Mouse (Mus musculus) spleen, postnatal 14 days (tissue): ENCODE measurements around the gene Ccnyl1.
"Not testable (repeated sequence)": the region's sequence is repeated elsewhere in the genome, so short reads cannot be mapped to it uniquely, and the experiment has no call there.

ENCODE experiments used
- DNase-seq, 2 experiments: peaks; one replicate each; pipeline ENCODE4 v3.0.0; 2021 to 2022; ENCODE audit warnings: low spot score in 2 of 2

Ccnyl1 gene

DNA sequence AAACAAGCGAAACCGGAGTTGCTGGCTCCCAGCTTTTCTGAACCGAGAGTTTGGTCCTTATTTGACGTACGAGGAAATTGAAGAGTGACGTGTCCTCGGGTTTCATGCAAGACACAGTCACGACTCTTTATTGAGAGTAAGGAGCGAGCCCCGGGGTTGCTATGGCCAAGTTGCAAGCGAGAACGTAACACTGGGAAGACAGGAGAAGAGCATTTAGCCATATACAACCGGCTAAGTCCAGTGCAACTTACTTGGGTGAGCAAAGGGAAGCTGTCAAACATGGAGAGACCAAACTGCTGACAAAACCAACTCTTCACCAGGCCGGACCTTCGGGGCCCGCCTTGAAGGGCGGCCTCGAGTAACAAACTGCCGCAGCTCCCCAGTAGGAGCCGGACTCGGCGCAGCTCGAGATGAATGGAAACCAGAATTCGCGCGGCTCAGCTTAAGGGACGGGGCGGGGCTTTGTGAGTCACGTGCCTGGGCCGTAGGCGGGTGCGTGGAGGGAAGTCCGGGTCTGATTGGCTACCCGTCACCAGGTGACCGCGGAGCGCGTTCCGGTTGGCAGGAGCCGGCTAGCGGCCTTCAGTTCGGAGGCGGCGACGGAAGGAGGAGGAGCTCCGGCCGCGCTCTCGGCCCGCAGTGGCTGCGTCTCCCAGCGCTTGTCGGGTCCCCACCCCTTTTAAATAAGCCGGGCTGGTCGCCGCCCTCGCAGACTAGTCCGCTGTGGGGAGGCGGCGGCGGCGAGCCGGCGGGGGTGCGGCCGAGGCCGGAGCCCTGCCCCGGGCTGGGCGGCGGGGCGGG, at the start of gene Ccnyl1:
Gene Ccnyl1, plus strand, starts transcription at position 243 of the 801 bp plus-strand sequence.
- DNase-seq = peak; percentile 98

DNA sequence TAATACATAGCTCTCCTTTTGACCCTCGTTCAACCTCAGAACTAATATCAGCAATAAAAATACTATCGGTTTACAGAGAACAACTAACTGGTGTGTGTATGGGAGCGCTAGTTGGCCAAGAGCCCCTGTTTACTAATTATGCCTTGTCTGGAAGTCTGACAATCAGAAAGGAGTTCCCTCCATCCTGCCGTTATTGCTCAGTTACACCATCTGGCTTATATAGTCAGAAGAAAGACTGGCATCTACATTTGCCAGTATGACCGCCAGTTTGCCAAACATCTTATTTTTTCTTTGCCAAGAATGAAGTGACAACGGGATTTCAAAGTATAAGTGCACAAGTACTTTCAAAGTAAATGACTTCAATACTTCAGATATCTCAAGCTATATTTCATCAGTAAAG, 49.2 kb upstream of the Ccnyl1 start:
- no peak for DNase-seq

DNA sequence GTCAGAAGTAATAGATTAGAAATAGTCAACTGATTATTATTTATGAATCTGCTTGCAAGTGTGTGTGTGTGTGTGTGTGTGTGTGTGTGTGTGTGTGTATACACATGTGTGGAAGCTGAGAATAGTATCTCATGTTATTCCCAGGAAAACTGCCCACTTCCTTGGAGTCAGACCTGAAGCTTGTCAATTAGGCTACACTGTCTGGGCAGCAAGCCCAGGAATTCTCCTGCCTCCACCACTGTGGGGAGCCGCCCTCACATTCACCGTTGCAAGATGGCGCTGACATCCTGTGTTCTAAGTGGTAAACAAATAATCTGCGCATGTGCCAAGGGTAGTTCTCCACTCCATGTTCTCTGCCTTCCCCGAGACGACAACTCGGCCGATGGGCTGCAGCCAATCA, 47.7 kb upstream of the Ccnyl1 start:
- not testable (repeated sequence) for DNase-seq

DNA sequence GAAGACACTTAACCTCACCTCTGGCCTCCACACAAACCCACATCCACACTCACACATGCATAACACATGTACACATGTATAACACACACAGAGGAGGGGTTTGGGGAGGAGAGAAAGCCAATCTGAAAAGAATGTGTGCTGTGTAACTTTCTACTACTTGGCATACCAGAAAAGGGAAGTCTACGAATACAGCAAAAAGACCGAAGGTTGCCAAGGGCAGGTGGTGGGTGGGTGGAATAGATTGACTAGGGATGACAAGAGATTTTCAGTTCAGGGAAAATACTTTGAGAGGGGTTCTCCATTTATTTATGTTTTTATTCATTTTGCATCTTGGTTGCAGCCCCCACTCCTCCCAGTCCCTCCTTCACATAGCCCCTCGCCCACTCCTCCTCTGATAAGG, 45.7 kb upstream of the Ccnyl1 start:
- no peak for DNase-seq

DNA sequence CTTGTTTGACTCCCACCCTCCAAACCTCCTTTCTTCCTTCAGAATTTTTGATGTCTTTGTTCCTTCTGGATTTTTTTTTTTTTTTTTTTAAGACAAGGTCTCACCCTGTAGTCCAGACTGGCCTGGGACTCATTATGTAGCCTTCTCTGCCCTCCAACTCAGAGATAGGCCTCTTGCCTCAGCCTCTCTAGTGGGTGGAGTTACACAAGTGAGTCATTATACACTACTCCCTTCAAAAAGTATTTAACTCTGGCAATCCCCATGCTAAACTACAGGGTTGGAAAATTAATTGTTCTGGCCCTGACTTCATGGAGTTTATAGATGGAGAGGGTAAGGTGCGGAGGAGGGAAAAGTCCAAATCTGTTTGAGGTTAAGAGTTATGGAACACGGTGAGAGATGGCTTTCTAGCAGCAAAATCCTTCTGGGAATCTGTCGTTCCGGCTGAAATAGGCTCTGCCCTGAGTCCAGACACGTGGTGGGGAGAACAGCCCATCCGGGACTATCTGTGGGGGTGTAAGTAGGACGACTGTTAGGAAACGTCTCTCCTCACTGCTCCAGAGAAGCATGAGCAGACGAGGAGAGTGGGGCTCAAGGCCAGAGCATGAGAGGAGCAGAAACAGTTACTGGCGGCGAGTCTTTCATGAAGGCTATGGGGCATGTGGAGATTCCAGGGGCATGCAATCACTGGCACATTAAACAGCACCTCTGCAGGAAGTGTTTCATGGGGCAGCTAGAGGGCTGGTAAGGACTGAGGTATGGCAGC, 40.7 kb upstream of the Ccnyl1 start:
- no peak for DNase-seq

DNA sequence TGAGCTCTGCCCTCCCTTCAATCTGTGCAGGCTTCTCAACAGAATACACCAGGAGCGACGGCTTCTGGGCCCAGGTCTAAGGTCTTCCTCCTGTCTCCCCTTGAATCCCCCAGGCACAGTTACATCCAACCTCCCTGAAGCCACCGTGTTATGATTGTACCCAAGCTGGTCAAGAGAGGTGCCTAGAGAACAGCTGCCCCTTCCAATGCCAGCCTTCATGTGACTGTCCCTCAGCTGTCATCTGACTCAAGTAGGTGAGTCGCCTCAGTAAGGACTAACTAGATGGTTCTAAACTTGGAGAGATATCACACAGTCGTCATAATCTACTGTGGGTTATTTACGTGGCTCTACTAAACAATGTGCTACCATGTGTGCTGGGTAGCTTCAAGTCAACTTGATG, 36.6 kb upstream of the Ccnyl1 start:
- no peak for DNase-seq

DNA sequence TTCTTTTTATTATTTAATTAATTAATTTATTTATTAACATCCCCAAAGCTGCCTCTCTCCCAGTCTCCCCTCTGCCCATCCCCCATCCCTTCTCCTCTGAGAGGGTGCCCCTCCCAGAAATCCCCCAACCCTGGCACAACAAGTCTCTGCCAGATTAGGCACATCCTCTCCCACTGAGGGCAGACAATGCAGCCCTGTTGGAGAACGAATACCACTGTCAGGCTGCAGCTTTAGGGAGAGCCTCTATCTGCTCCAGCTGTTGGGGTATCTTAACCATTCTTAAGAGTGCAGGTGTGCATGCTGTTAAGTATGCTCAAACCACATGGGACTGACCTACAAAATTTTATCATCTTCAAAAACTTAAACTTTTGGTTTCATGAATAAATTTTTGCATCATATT, 34.8 kb upstream of the Ccnyl1 start:
- no peak for DNase-seq

DNA sequence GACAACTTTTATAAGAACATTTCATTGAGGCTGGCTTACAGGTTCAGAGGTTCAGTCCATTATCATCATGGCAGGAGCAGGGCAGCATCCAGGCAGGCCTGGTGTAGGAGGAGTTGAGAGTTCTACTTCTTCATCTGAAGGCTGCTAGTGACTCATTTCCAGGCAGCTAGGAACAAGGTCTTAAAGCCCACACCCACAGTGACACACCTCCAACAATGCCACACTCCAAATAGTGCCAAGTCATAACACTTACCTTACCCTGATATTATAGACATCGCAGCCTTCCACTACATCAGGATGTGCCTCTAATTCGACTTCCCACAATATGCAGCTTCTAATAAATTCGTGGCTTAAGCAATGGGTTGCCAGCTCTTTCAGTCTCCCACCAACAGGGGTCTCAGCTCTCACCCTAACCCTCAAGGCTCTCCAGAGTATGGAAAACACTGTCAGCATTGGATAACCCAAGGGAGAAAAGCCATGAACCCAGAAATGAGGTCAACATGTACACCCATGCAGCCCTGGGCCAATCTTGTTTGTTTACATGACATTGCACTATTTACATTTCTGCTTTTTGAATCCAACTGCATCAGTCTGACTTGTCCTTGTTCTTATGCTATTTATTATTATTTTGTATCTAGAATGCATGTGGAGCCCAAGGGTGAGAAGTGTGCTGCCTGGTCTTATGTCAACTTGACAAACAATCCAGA, 33.7 kb upstream of the Ccnyl1 start:
- no peak for DNase-seq

DNA sequence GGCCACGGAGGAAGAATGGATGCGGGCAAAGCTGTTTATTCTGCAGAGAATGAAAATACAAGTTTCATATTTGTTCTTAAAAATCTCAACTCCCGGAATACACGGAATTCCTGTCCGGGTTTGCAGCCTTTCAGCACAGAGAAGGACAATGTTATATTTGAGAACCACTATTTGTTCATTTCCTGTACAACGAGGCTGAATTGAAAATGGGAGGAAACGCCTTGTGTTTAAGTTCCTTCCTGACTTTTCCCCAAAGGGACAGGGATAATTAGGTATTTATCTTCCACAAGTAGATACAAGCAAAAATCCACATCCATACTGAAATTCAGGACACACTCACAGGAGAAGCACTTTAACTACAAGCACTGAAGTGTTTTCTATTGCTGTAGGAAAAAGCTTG, 31.4 kb upstream of the Ccnyl1 start:
- DNase-seq = no peak

DNA sequence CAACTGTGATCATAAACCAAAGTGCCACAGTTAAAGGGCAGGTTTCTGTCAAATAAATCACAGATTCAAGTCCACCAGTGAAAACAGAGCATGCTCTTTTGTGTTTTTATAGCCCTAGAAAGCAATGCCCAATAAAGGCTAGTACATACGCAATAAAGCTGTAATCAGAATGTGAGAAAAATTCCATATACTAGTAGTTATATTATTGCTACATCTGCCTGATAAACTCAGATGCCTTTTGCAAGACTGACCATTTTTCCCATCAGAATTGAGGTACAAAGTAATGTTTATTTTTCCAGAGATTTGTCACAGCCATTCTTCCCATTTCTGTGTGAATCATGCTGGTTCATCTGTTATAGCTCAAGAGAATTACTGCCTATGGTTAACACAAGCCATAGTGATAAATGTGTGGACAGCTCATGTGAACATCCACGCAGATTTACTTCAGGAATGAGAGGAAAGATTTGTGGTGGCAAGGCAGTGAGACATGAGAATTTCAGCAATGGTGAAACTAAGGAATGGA, 23.1 kb upstream of the Ccnyl1 start:
- DNase-seq = no peak

DNA sequence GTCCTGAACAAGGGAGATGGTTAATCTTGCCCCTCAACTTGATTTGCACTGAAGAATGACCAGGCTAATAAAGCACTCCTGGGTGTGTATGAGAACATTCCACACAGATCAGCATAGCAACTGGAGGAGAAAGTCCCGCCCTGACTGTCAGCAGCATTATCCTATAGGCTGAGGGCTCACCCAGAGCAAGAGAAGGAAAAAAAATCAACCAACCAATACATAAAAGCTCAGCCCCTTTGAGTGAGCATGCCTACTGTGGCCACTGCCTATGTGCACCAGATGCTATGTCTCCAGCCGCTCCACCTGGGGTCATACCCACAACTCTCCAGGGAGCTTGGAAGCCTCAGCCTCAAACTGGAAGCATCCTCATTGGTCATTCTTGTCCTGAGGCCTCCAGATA, 20.8 kb upstream of the Ccnyl1 start:
- DNase-seq = no peak

DNA sequence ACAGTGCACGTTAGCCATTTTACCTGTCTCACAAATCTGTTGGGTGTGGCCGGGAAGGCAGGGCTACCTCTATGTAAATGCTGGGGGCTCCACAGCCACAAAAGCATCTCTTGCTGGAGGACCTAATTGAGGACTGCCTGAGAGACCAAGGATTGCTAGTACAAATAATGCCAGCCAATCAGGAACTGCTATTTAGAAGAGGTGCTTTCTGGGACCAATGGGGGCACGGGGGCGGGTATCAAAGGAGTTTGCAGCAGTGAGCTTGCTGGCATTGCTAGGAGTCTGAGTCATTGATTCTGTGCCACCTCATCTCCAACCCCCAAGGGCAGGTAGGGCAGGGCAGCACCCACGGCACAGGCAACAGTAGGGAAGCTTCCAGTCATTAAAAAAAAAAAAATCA, 16.3 kb upstream of the Ccnyl1 start:
- DNase-seq = no peak

DNA sequence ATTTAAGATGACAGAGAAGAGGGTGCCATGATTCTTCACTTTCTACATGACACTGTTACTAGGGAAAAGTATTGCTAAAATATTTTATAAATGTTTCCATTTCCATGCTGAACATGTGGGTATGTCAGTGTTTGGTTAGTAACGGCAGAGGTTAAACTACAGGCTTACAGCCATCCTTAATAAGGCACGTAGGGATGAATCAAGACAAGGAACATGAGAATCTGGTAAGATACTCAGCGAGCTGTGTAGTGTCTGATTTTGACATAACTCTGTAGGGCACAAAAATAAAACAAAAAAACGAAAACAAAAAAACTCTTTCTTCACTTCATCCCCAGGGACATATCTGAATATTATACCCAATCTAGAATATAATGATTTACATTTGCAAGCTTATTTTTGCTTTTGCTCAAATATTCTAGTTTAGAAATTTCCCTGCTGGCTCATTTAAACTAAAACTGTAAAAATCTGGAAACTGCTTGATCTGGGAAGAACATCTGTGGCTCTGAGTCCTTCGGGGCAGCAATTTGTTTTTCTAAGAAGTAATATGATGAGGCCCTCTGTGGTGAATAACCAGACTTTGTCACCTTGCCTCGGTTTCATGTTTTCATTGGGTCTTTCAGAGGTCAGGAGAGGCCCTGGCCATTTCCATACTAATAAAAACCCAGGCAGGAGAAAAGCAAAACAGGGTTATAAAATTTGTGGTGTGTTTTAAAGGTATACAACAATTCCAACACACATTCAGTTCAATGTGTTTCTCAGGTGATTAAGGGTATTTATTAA, 14.0 kb upstream of the Ccnyl1 start:
- no peak for DNase-seq

DNA sequence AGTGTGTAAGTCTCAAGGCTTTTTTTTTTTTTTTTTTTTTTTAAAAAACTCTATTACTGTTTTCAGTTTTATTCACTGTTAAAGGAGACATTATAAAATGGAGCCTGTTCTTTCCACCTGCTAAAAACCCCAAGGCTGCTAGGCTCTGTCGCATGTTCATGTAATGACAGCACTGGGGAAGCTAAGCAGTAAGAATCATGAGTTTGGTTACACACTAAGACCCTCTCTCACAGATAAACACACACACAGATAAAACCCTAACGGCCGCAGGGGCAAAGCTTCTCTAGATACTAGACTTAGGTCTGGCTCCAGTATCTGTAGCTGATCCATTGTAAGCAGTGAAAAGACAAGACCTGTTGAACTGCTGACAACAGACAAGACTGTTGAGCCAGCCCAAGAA, 8.8 kb upstream of the Ccnyl1 start:
- no peak for DNase-seq

DNA sequence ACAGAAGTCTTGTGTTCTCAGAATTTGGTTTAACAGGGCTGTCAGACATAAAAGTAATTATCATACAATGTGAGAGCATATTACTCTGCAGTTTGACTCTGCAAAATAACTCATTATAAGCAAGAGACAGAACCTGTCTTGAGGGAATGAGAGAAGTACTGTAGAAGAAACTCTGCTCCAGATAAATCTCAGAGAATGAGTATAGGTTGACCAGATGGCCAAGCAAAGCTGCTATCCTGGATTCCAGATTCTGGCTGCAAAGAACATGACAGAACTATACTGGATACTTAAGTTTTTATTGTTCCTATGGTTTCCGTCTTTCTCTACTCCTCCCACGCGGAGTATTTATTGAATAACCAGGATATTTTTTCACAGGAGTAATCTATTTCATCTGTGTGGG, 7.2 kb upstream of the Ccnyl1 start:
- DNase-seq = no peak

DNA sequence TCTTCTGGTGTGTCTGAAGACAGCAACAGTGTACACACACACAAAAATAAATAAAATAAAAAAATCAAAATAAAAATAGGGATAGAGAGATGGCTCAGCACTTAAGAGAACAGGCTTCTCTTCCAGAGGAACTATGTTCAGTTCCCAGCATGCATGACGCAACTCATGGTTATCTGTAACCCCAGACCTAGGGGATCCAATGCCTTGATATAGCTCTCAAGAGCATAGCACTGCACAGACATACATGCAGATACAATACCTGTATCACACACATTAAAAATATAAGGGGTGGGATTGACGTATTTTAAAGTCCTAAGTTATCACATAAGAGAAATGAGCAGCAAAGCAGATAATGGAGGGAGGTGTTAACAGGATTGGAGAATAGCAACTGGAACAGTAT, 5.8 kb upstream of the Ccnyl1 start:
- DNase-seq = no peak

DNA sequence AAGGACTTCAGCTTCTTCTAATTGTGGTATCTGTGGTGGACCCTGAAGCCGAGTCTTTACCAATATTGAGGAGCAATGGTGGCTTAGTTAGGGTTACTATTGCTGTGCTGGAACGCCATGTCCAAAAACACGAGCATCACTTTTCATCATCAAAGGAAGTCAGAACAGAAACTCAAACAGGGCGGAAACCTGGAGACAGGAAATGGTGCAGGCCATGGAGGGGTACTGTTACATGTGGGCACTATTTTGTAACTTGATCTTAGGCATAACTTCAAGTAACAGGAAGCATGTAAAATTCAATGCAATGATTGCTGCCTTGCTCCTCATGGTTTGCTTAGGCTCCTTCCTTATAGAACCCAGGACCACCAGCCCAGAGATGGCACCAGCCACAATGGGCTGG, 2.2 kb upstream of the Ccnyl1 start:
- DNase-seq = no peak

DNA sequence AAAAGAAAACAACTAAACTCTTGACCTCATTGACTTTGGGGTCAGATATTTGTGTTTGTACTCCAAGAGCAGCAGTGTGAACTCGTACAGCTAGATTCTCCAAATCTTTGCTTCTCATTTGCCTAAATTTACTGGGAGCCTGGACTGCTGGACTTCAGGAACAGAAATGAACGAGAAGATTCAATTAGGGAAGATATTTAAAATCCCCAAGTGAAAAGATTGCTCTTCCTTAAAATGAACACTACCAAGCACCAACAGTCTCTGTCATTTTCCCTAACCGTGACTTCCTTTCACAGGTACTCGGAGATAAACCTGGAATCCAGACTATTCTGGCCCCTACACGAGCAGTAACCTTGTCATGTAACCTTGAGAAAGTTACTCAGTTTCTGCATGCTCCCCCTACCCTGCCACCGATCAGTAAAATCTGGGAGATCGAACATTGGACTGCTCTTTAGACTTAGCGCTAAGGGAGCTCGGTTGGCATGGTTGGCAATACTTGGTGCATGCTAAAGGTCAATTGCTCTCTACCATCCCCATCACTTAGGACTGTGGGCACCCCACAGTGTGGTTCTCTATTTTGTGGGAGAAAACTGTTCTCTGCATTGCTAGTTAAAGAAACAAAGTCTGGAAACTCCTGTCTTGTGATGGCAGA, 568 bp upstream of the Ccnyl1 start:
- no peak for DNase-seq

DNA sequence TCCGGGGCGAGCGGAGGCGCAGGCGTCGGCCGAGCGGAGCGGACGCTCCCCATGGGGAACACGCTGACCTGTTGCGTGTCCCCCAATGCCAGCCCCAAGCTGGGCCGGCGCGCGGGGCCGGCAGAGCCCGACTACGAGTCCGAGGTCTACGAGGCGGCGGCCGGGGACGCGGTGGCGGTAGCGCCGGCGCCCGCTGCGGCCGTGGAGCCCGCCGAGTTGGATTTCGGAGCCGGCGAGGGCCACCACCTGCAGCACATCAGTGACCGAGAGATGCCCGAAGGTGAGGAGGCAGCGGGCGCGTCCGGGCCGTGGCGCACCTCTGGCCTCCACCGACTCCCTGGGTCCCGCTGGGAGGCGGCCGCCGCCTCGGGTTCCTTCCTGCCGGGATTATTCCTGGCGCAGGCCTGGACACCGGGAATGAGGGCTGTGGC, 881 bp downstream of the Ccnyl1 start:
- DNase-seq = peak; percentile 9 to 29

DNA sequence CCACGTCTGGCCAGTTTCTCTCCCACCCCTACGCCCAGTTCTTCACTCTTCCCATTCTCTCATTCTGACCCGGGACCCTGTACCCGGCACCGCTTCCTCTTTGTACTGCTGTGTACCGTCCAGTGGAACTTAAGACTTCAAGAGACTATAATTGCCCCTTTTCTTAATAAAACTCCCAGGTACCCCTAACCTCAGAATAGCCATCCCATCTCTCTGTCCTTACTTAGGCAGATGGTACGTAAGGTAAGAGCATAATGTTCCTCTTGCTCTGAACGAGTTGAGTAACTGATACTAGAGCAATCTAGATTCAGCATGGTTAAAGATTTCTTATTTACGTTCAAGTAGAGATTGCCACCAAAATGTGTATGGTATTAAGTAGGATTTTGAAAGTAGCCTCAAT, 1.3 kb downstream of the Ccnyl1 start:
- no peak for DNase-seq

DNA sequence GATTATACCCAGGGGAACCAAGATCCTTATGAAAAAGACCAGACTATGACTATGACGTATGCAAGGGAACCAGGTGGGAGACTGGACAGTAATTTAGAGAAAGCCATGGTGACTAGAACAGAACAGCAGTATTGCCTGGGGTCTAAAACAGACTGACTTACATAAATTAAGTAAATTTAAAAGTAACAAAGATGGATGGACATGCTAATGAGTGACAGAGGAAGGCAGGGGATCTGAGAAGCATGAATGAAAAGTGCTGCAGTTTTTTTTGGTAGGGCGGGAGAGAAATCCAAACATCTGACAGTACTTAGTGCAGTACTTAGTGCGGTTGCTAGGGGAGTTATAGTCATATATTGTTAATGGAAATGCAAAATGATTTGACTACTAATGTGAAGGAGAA, 4.9 kb downstream of the Ccnyl1 start:
- DNase-seq = no peak
